Mouse (Mus musculus): Measurements from ENCODE around the gene Nhsl1.

- TF ChIP-seq CTCF (IDR thresholded peaks at IDR 0.05; ENCODE audit: low read depth) (no peak), EP300 (IDR thresholded peaks at IDR 0.05; ENCODE audit: low read depth) (no peak)
These were observed 88.5 kb downstream of the Nhsl1 start for GRCm38 (mm10) chr10:18407062-18407830.

All from liver, embryonic 14.5 days (tissue).